Mouse (Mus musculus) hindbrain, postnatal 0 days (tissue): ENCODE data around the gene Tmem240. TPM values are rescaled to one million over a fixed set of nuclear protein-coding genes. Genes with fewer than 3 reads are reported as not detected.
A peak's percentile ranks its signal among the peaks of the same experiment; 100 is the strongest.
"Not testable (repeated sequence)": the region's sequence is repeated elsewhere in the genome, so short reads cannot be mapped to it uniquely, and the experiment has no call there.

Source experiments
- ATAC-seq: fragments of 200-750 bp; cut with Nextera tagmentation; 2 replicates; pipeline ENCODE4 v1.8.0; 2017; ENCODE audit warnings: mild to moderate bottlenecking, moderate TSS enrichment, moderate library complexity
- DNase-seq: peaks from one replicate; pipeline ENCODE4 v3.0.0-alpha.2; 2015; ENCODE audit warnings: low spot score
- H3K27ac ChIP-seq: fragments of 300-500 bp; sonication (generic); 2 replicates; pipeline ENCODE4 v1.5.1; 2014; ENCODE audit warnings: mild to moderate bottlenecking
- H3K27me3 ChIP-seq: fragments of 300-500 bp; sonication (generic); 2 replicates; pipeline ENCODE4 v1.6.1; 2014; ENCODE audit warnings: low read length, mixed read lengths; ENCODE audit not compliant: insufficient read depth
- H3K36me3 ChIP-seq: fragments of 300-500 bp; sonication (generic); 2 replicates; pipeline ENCODE4 v1.6.1; 2014; ENCODE audit warnings: low read length, mixed read lengths; ENCODE audit not compliant: insufficient read depth
- H3K4me1 ChIP-seq: fragments of 300-500 bp; sonication (generic); 2 replicates; pipeline ENCODE4 v1.6.1; 2014; ENCODE audit warnings: antibody characterized with exemption, low read length, mixed read lengths; ENCODE audit not compliant: insufficient read depth
- H3K4me2 ChIP-seq: fragments of 300-500 bp; sonication (generic); 2 replicates; pipeline ENCODE4 v1.6.1; 2014; ENCODE audit warnings: low read depth, mild to moderate bottlenecking, low read length, moderate library complexity, mixed read lengths
- H3K4me3 ChIP-seq: fragments of 300-500 bp; sonication (generic); 2 replicates; pipeline ENCODE4 v1.5.1; 2014; ENCODE audit warnings: low read length
- H3K9ac ChIP-seq: fragments of 300-500 bp; sonication (generic); replicated peaks from 2 replicates; pipeline ENCODE4 v1.6.1; 2014; ENCODE audit warnings: mild to moderate bottlenecking, low read length, moderate library complexity, mixed read lengths
- H3K9me3 ChIP-seq: fragments of 300-500 bp; sonication (generic); 2 replicates; pipeline ENCODE4 v1.6.1; 2016; ENCODE audit warnings: low read length, mixed read lengths
- CTCF ChIP-seq: IDR thresholded peaks from 2 replicates; pipeline ENCODE4 v1.5.1; 2016; ENCODE audit warnings: antibody characterized with exemption, control low read depth, low read depth
- WGBS: fragments of 180-500 bp; shearing (Covaris S2); extraction: QIAGEN DNeasy Blood & Tissue Kit; methylation state at CpG from one replicate; pipeline ENCODE4 v1.1.7; 2014; 5-methylcytosine and 5-hydroxymethylcytosine counted together
- polyA plus RNA-seq: library from polyadenylated mRNA; unstranded; fragments of >200 nt; fragmentation: Nextera tagmentation; extraction: Ambion mirVana; gene quantifications from 2 replicates; pipeline ENCODE4 v1.2.1, GENCODE M21; 2015
- total RNA-seq: library from RNA; depleted of rRNA; stranded (reverse); fragments of >200 nt; gene quantifications from 2 replicates; pipeline ENCODE4 v1.2.3, GENCODE M21; 2014; rRNA removed

Gene Tmem240
- 73.3 and 82.2 TPM in 2 replicates for total RNA-seq
- polyA plus RNA-seq, result 31.0 and 33.6 TPM in 2 replicates

DNA sequence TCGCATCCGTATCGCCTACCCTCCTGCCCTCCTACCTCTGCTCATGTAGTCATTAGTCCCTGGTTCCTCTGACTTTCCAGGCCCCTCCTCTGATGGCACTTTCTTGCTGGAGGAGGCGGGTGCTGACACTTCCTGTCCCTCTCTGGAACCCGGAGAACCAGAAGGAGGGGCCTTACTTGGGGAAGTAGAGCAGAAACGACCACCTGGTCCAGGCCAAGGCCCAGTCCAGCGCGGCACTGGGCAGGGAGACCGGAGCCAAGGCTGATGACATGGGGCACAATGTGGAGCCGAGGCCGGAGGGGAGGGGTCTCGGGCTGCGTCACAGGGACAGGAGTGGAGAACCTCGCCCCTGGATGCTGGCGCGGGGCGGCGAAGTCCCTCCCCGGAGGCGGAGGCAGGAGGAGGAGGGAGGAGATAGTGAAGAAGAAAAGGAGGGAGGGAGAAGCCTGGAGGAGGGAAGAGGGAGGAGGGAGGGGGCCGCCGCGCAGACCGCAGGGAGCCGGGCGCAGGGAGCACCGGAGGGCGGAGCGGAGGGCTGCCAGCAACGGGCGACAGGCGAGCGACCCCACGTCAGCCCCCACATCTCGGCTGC lies at the start of gene Tmem240:
Gene Tmem240, plus strand, starts transcription at position 451 of the 592 bp plus-strand sequence.
- WGBS, result under 1% methylated on average over 26 of the region's 35 CpGs
- no peak for TF ChIP-seq CTCF

DNA sequence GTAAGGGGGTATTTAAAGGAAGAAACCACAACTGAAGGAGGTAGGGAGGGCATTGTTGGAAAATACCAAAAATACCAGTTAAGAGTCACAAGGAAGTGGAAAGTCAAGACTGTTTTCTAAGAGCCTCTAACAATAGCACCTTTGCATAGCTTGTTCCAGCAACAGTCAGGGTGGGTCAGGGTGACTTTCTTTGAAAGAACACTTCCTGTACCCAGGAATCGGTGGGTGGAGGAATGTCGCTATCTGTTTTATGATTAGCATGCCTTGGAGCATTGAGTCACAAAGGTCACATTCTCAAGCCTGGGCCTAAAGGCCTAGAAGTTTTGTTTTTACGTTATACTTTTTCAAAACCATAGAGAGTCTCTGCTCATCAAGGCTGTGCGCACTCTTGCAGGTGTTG lies 46.8 kb upstream of the Tmem240 start:
- not testable (repeated sequence) for H3K9ac ChIP-seq, H3K36me3 ChIP-seq, H3K27me3 ChIP-seq, H3K4me2 ChIP-seq, H3K4me1 ChIP-seq, DNase-seq, H3K4me3 ChIP-seq, H3K9me3 ChIP-seq, ATAC-seq, H3K27ac ChIP-seq
- 92% methylated on average over 4 of the region's 4 CpGs for WGBS

More for the DNA sequence above, at the start of gene Tmem240:
- Histone ChIP-seq H3K4me2 (peak within 1 kb of the TSS; percentile 89), H3K9me3 (no peaks in the 10 kb centered on the region), H3K4me1 (peaks cover 8% of the 10 kb centered on the region; the same call in 1 of the 2 replicates), H3K4me3 (peak within 1 kb of the TSS; percentile 83), H3K9ac (peak within 1 kb of the TSS; percentile 95), H3K27me3 (no peaks in the 10 kb centered on the region), H3K27ac (peak within 1 kb of the TSS; percentile 98), H3K36me3 (peaks cover 7% of the 10 kb centered on the region; the same call in 1 of the 2 replicates)
- peak; percentile 93 for ATAC-seq
- DNase-seq, result peak; percentile 95

DNA sequence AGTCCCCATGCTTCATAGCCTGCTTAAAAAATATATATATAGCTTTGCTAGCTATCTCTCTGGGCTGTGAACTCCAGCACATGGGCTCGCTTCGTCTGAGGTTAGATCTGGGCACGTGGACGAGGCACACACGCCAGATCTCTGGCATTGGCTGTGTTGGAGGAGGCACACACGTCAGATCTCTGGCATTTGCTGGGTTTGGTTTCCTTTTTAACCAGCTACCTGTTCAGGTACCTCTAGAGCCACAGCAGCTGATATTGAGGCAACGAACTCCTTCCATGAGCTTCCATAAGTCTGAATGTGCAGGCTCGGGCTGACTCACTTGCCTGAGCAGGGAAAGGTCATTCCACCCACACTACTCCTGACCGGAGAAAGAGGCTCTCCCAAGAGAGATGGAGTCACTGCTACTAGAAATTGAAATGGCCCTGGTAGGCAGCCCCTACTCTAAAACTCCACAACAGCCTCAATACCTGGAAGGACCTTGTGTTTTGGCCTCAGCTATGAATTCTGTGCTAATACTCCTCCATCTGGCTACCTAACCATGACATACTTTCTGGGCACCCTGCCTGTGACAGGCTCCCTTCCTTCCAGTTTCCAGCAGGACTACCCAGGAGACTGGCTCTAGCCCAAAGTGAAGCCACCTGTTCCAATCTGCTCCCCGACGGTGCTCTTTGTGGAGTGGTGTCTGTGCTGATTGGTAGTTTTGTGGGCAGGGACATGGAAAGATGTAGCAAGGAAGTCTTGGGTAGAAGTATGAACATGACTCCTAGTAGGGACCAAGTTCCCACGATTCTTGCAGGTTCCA lies 43.8 kb upstream of the Tmem240 start:
- no peak overlapping the region for H3K4me3 ChIP-seq
- H3K9me3 ChIP-seq, result no peaks in the 10 kb centered on the region
- H3K4me2 ChIP-seq, result no peak overlapping the region
- no peak for ATAC-seq
- H3K4me1 ChIP-seq, result peaks cover 9% of the 10 kb centered on the region
- peak; percentile 44 for DNase-seq
- 68% methylated on average over 12 of the region's 12 CpGs for WGBS
- no peak overlapping the region for H3K9ac ChIP-seq
- no peaks in the 10 kb centered on the region for H3K36me3 ChIP-seq
- H3K27me3 ChIP-seq, result no peaks in the 10 kb centered on the region
- TF ChIP-seq CTCF, result no peak
- H3K27ac ChIP-seq, result peak overlapping the region; percentile 45; the same call in 1 of the 2 replicates

DNA sequence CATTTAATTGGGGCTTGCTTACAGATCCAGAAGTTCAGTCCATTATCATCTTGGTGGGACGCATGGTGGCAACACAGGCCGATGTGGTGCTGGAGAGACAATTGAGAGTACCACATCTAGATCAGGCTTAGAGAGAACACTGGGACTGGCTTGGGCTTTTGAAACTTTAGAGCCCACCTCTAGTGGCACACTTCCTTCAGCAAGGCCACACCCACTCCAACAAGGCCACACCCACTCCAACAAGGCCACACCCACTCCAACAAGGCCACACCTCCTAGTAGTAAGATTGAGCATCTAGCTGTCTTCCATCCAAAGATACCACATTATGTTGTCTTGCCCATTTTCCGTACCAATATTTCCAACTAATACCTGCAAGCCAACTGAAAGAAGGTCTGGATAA lies 42.2 kb upstream of the Tmem240 start:
- H3K36me3 ChIP-seq, result no peaks in the 10 kb centered on the region
- 97% methylated on average over 3 of the region's 3 CpGs for WGBS
- H3K4me1 ChIP-seq, result peaks cover 16% of the 10 kb centered on the region
- no peak for DNase-seq
- H3K9me3 ChIP-seq, result no peaks in the 10 kb centered on the region
- H3K27ac ChIP-seq, result no peak overlapping the region
- ATAC-seq, result no peak
- H3K9ac ChIP-seq, result no peak overlapping the region
- no peak for TF ChIP-seq CTCF
- H3K27me3 ChIP-seq, result no peaks in the 10 kb centered on the region
- no peak overlapping the region for H3K4me2 ChIP-seq
- H3K4me3 ChIP-seq, result no peak overlapping the region

DNA sequence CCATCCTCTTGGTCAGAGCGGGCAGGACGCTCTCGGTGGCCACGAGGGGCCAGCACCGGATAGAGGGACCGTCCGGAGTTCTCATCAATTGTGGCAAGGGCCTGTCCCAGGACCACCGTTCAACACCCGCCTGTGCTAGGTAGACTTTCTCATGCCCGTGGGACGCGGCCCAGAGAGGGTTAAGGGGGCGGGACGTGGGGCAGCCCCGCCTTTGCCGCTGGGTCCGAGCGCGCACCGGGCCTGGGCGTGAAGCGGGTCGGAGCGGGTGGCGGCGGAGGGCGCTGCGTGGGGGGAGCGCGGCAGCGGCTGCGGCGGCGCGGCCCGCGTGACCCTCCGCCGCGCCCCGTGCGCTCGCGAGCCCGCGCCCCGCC lies 40.5 kb upstream of the Tmem240 start, which contains the start of gene Fndc10:
Gene Fndc10, plus strand, starts transcription at position 232 of the 371 bp plus-strand sequence.
- ATAC-seq (peak; percentile 85), DNase-seq (peak; percentile 86)
- Histone ChIP-seq H3K27ac (peak within 1 kb of the TSS; percentile 97), H3K4me1 (peaks cover 16% of the 10 kb centered on the region), H3K27me3 (no peaks in the 10 kb centered on the region), H3K36me3 (no peaks in the 10 kb centered on the region), H3K9me3 (no peaks in the 10 kb centered on the region), H3K9ac (peak within 1 kb of the TSS; percentile 84), H3K4me2 (peak within 1 kb of the TSS; percentile 83), H3K4me3 (peak within 1 kb of the TSS; percentile 69)
- TF ChIP-seq CTCF, result no peak; the same call in 1 of the 2 replicates
- 3% methylated on average over 26 of the region's 47 CpGs for WGBS

DNA sequence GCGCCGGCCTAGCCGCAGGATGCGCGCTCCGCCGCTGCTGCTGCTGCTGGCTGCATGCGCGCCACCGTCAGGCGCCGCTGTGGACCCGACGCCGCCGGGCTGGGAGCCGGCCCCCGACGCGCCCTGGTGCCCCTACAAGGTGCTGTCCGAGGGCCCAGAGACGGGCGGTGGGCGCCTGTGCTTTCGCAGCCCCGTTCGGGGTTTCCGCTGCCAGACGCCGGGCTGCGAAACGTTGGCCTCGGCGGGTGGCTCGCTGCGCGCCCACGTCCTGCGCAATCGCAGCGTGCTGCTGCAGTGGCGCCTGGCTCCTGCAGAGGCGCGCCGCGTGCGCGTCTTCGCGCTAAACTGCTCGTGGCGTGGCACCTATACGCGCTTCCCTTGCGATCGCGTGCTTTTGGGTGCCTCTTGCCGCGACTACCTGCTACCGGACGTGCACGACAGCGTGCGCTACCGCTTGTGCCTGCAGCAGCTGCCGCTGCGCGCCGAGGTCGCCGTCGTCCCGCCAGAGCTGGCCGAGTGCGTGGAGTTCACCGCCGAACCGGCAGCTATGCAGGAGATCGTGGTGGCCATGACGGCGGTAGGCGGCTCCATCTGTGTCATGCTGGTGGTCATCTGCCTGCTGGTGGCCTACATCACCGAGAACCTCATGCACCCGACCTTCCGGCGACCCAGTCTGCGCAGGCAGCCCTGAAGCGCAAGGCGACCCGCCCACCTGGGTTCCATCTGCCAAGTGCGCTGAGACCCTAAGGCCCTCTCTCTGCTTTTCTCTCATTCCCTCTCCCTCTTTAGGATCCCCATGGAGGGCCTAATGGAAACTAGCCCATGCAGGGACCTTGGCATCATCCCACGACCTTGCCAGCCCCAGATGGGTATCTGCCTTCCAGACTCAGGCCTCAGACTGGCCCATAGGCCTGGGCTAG lies 39.9 kb upstream of the Tmem240 start:
- TF ChIP-seq CTCF, result peak; percentile 50
- Histone ChIP-seq H3K36me3 (no peaks in the 10 kb centered on the region), H3K4me1 (peaks cover 16% of the 10 kb centered on the region), H3K27me3 (no peaks in the 10 kb centered on the region), H3K4me2 (peak overlapping the region; percentile 83), H3K9me3 (no peaks in the 10 kb centered on the region), H3K4me3 (peak overlapping the region; percentile 69), H3K9ac (peak overlapping the region; percentile 84), H3K27ac (peak overlapping the region; percentile 97)
- WGBS, result 2% methylated on average over 90 of the region's 92 CpGs
- DNase-seq (peak; percentile 88), ATAC-seq (peak; percentile 82)
